18 mouse cellular contexts compared by ENCODE assay signal in genomic region chr10:80842334-80842733, GRCm38 (mm10). TPM values are rescaled to one million over a fixed set of nuclear protein-coding genes. Genes with fewer than 3 reads are reported as not detected.
A peak's percentile ranks its signal among the peaks of the same experiment; 100 is the strongest.
DNase-seq lines count a peak whose midpoint lies in the region; TF ChIP-seq lines count a peak whose summit lies in the region.
"Had no signal": no experiment of that assay in that cellular context is flagged by ENCODE, and none has a peak within 500 bp of the region (broad histone marks: within the 10 kb centered on the region; RNA-seq: fewer than 3 reads in every experiment).

No protein-coding gene starts in this region.

- intact Hi-C loops in left cerebral cortex, postnatal 36 days (cut with DNase I): no loop called here

- peak; percentile 36 for DNase-seq in cerebellum, adult 8-10 months
- DNase-seq in cerebellum, postnatal 4 days (ENCODE audit: low spot score in 2 of 2): no peak
- peak in 1 of 2 experiments; percentile 63 for DNase-seq in layer of hippocampus, adult 2 months (ENCODE audit: low spot score in 2 of 2)
- DNase-seq in layer of hippocampus, postnatal 10 days (ENCODE audit: low spot score in 2 of 2): no peak
- DNase-seq in right cerebral cortex, adult 18-20 months: peak; percentile 79
- no peak for DNase-seq in right cerebral cortex, postnatal 14 days
- peak; percentile 46 to 53 for DNase-seq in left cerebral cortex, postnatal 36 days (ENCODE audit: low spot score in 2 of 2)
- DNase-seq: adrenal gland, postnatal 25 days; gastrocnemius, adult 2 months; kidney, adult 11 months; kidney, postnatal 36 days; thymus, postnatal 25 days had no signal

- TF ChIP-seq CTCF in layer of hippocampus, adult 2 months (conservative IDR thresholded peaks at IDR 0.05): no peak

- peak overlapping the region; percentile 60 for H3K4me3 ChIP-seq in layer of hippocampus, adult 2 months
- H3K4me3 ChIP-seq: stomach, embryonic 15.5 days had no signal

- H3K27ac ChIP-seq in layer of hippocampus, adult 2 months: peak overlapping the region; percentile 85
- H3K27ac ChIP-seq: forebrain, embryonic 10.5 days; gastrocnemius, adult 2 months; kidney, embryonic 15.5 days; macrophage; stomach, embryonic 15.5 days had no signal

RNA-seq across cellular contexts. Expression of gene Lingo3, which starts 1.5 kb away (rescaled TPM):
- 10 to 100 TPM; 49.4 to 54.3 TPM for total RNA-seq in layer of hippocampus, adult 2 months (2021)
- total RNA-seq in layer of hippocampus, postnatal 10 days (2021): 10 to 100 TPM; 20.4 to 25.9 TPM
- total RNA-seq in left cerebral cortex, postnatal 36 days (2021): 10 to 100 TPM; 38.5 to 46.7 TPM
- total RNA-seq: liver, adult 2 months; neutrophil, adult 5-6 weeks had no signal

RNA-seq across cellular contexts. Expression of gene Lsm7, which starts 12.7 kb away (rescaled TPM):
- total RNA-seq in layer of hippocampus, adult 2 months (2021): 10 to 100 TPM; 51.6 to 53.3 TPM
- 10 to 100 TPM; 52.3 to 54.0 TPM for total RNA-seq in layer of hippocampus, postnatal 10 days (2021)
- 10 to 100 TPM; 34.2 to 44.0 TPM for total RNA-seq in left cerebral cortex, postnatal 36 days (2021)

RNA-seq across cellular contexts. Expression of gene Sppl2b, which starts 12.7 kb away (rescaled TPM):
- total RNA-seq in layer of hippocampus, adult 2 months (2021): 10 to 100 TPM; 61.2 to 63.2 TPM
- total RNA-seq in layer of hippocampus, postnatal 10 days (2021): 10 to 100 TPM; 80.4 to 97.8 TPM
- 10 to 100 TPM; 53.2 to 66.1 TPM for total RNA-seq in left cerebral cortex, postnatal 36 days (2021)

RNA-seq across cellular contexts. Expression of gene Oaz1, which starts 15.9 kb away (rescaled TPM):
- 100 to 1,000 TPM; 478 to 493 TPM for total RNA-seq in layer of hippocampus, adult 2 months (2021)
- total RNA-seq in layer of hippocampus, postnatal 10 days (2021): 100 to 1,000 TPM; 399 to 419 TPM
- total RNA-seq in left cerebral cortex, postnatal 36 days (2021): 100 to 1,000 TPM; 507 to 583 TPM

RNA-seq across cellular contexts. Expression of gene Jsrp1, which starts 29.0 kb away (rescaled TPM):
- 1 to 10 TPM; 1.9 to 2.5 TPM for total RNA-seq in layer of hippocampus, adult 2 months (2021)
- total RNA-seq in layer of hippocampus, postnatal 10 days (2021): 1 to 10 TPM; 1.4 TPM
- total RNA-seq in left cerebral cortex, postnatal 36 days (2021): 1 to 10 TPM; 5.5 to 5.6 TPM
- total RNA-seq: liver, adult 2 months; neutrophil, adult 5-6 weeks had no signal

Comparison
In these comparisons a context has a peak if more than half of its experiments do, and no peak if none do; other contexts are left out.
1. DNase-seq: peak in cerebellum, adult 8-10 months (single experiment), right cerebral cortex, adult 18-20 months (single experiment) and left cerebral cortex, postnatal 36 days (2 of 2); none in cerebellum, postnatal 4 days (0 of 2), layer of hippocampus, postnatal 10 days (0 of 2) and right cerebral cortex, postnatal 14 days (single experiment).